Mouse (Mus musculus) megakaryocyte, embryonic 14.5 days (primary cell): ENCODE data around the gene Msln. TPM values are rescaled to one million over a fixed set of nuclear protein-coding genes. Genes with fewer than 3 reads are reported as not detected.

Source experiments
- H3K27me3 ChIP-seq: replicated peaks from 2 replicates; pipeline ENCODE3; 2012; ENCODE audit warnings: inconsistent platforms
- H3K36me3 ChIP-seq: replicated peaks from 2 replicates; pipeline ENCODE3; 2012; ENCODE audit warnings: low read length, inconsistent platforms, mixed read lengths
- H3K4me1 ChIP-seq: 2 replicates; pipeline ENCODE4 v1.6.1; 2012; ENCODE audit warnings: inconsistent platforms
- H3K4me3 ChIP-seq: replicated peaks from 2 replicates; pipeline ENCODE3; 2012; ENCODE audit warnings: moderate library complexity, mild to moderate bottlenecking, inconsistent platforms
- H3K9me3 ChIP-seq: 2 replicates; pipeline ENCODE4 v1.6.1; 2012; ENCODE audit warnings: inconsistent platforms
- FLI1 ChIP-seq: IDR thresholded peaks from 2 replicates; pipeline ENCODE4 v1.6.1; 2012; ENCODE audit warnings: low read length, inconsistent platforms, mixed read lengths
- GATA1 ChIP-seq: IDR thresholded peaks from 3 replicates; pipeline ENCODE4 v1.6.1; 2012; ENCODE audit warnings: mixed read lengths, low read length, inconsistent platforms, borderline replicate concordance
- polyA plus RNA-seq: library from polyadenylated mRNA; stranded (reverse); fragments of >175 nt; gene quantifications from 2 replicates; pipeline ENCODE4 v1.2.3, GENCODE M21; 2012; ENCODE audit warnings: low replicate concordance; ENCODE audit not compliant: insufficient read depth

The Msln gene
- polyA plus RNA-seq, result not detected in 2 replicates

GRCm38 (mm10) chr17:25754241-25754640 is at the start of gene Msln:
Msln (minus strand) TSS chr17:25754378.
- H3K36me3 ChIP-seq, result no peaks in the 10 kb centered on the region
- peaks cover 86% of the 10 kb centered on the region for H3K27me3 ChIP-seq
- no peaks in the 10 kb centered on the region for H3K4me1 ChIP-seq
- no peaks in the 10 kb centered on the region for H3K9me3 ChIP-seq
- TF ChIP-seq FLI1, result no peak
- TF ChIP-seq GATA1, result no peak
- H3K4me3 ChIP-seq, result no peak within 1 kb of the TSS

- no peak overlapping the region for H3K4me3 ChIP-seq
- TF ChIP-seq GATA1, result no peak
- TF ChIP-seq FLI1, result no peak
- H3K4me1 ChIP-seq, result peaks cover 4% of the 10 kb centered on the region; the same call in 1 of the 2 replicates
- H3K36me3 ChIP-seq, result no peaks in the 10 kb centered on the region
- H3K27me3 ChIP-seq, result peaks cover 50% of the 10 kb centered on the region
- H3K9me3 ChIP-seq, result no peaks in the 10 kb centered on the region
Measured at GRCm38 (mm10) chr17:25802825-25803517, 48.8 kb upstream of the Msln start.

- H3K36me3 ChIP-seq, result no peaks in the 10 kb centered on the region
- H3K9me3 ChIP-seq, result no peaks in the 10 kb centered on the region
- H3K4me3 ChIP-seq, result no peak overlapping the region
- H3K4me1 ChIP-seq, result peaks cover 20% of the 10 kb centered on the region
- TF ChIP-seq GATA1 (no peak), FLI1 (no peak)
- H3K27me3 ChIP-seq, result peaks cover 40% of the 10 kb centered on the region
Measured at GRCm38 (mm10) chr17:25801029-25801428, 46.9 kb upstream of the Msln start.

- peaks cover 12% of the 10 kb centered on the region for H3K36me3 ChIP-seq
- peaks cover 22% of the 10 kb centered on the region for H3K27me3 ChIP-seq
- H3K9me3 ChIP-seq, result no peaks in the 10 kb centered on the region
- H3K4me3 ChIP-seq, result peak within 1 kb of the TSS; percentile 91
- H3K4me1 ChIP-seq, result peaks cover 56% of the 10 kb centered on the region
- no peak for TF ChIP-seq FLI1
- TF ChIP-seq GATA1, result no peak
Measured at GRCm38 (mm10) chr17:25796951-25797369, 42.8 kb upstream of the Msln start, which contains the start of gene Metrn. Metrn (minus strand) TSS chr17:25797136.

- Histone ChIP-seq H3K36me3 (peaks cover 12% of the 10 kb centered on the region), H3K27me3 (peaks cover 18% of the 10 kb centered on the region), H3K9me3 (no peaks in the 10 kb centered on the region), H3K4me3 (peak overlapping the region; percentile 91), H3K4me1 (peaks cover 62% of the 10 kb centered on the region)
- TF ChIP-seq GATA1 (no peak), FLI1 (no peak)
Measured at GRCm38 (mm10) chr17:25796211-25796771, 42.1 kb upstream of the Msln start.

GRCm38 (mm10) chr17:25795609-25796092 is 41.5 kb upstream of the Msln start, which contains the start of gene AC134908.4:
AC134908.4 (minus strand) TSS chr17:25795659.
- H3K36me3 ChIP-seq, result peaks cover 15% of the 10 kb centered on the region
- H3K4me1 ChIP-seq, result peaks cover 69% of the 10 kb centered on the region

GRCm38 (mm10) chr17:25794998-25795397 is 40.8 kb upstream of the Msln start:
- H3K4me3 ChIP-seq, result peak overlapping the region; percentile 13

More at GRCm38 (mm10) chr17:25795609-25796092, 41.5 kb upstream of the Msln start, which contains the start of gene AC134908.4:
- no peak for TF ChIP-seq GATA1
- no peak for TF ChIP-seq FLI1
- no peaks in the 10 kb centered on the region for H3K9me3 ChIP-seq
- peak within 1 kb of the TSS; percentile 91 for H3K4me3 ChIP-seq
- H3K27me3 ChIP-seq, result peaks cover 21% of the 10 kb centered on the region

GRCm38 (mm10) chr17:25794197-25794596 is 40.0 kb upstream of the Msln start:
- no peak overlapping the region for H3K4me3 ChIP-seq

More at GRCm38 (mm10) chr17:25794998-25795397, 40.8 kb upstream of the Msln start:
- no peaks in the 10 kb centered on the region for H3K9me3 ChIP-seq
- H3K27me3 ChIP-seq, result peaks cover 21% of the 10 kb centered on the region
- H3K36me3 ChIP-seq, result peaks cover 19% of the 10 kb centered on the region
- no peak for TF ChIP-seq GATA1
- H3K4me1 ChIP-seq, result peaks cover 71% of the 10 kb centered on the region

GRCm38 (mm10) chr17:25792615-25793014 is 38.4 kb upstream of the Msln start, which contains the start of gene Fam173a:
Fam173a (minus strand) TSS chr17:25792901.
- peak within 1 kb of the TSS; percentile 95 for H3K4me3 ChIP-seq
- peaks cover 39% of the 10 kb centered on the region for H3K36me3 ChIP-seq
- peaks cover 70% of the 10 kb centered on the region for H3K4me1 ChIP-seq
- no peak for TF ChIP-seq FLI1
- TF ChIP-seq GATA1, result no peak
- no peaks in the 10 kb centered on the region for H3K9me3 ChIP-seq
- H3K27me3 ChIP-seq, result peaks cover 20% of the 10 kb centered on the region

More at GRCm38 (mm10) chr17:25794197-25794596, 40.0 kb upstream of the Msln start:
- no peak for TF ChIP-seq FLI1
- no peak for TF ChIP-seq GATA1
- no peaks in the 10 kb centered on the region for H3K9me3 ChIP-seq
- H3K4me1 ChIP-seq, result peaks cover 71% of the 10 kb centered on the region
- peaks cover 21% of the 10 kb centered on the region for H3K27me3 ChIP-seq
- peaks cover 26% of the 10 kb centered on the region for H3K36me3 ChIP-seq
